Mouse (Mus musculus) thymus, postnatal 14 days (tissue): ENCODE measurements around the gene Stum.
"Not testable (repeated sequence)": the region's sequence is repeated elsewhere in the genome, so short reads cannot be mapped to it uniquely, and the experiment has no call there.

Experiments used
- DNase-seq: peaks from one replicate; pipeline ENCODE4 v3.0.0; 2021

Gene Stum

GRCm38 (mm10) chr1:180403694-180404606 is 79.4 kb downstream of the Stum start:
- peak; percentile 66 for DNase-seq

- DNase-seq = peak; percentile 66
Measured at GRCm38 (mm10) chr1:180403357-180403693, 80.0 kb downstream of the Stum start.

GRCm38 (mm10) chr1:180402481-180403081 is 80.7 kb downstream of the Stum start:
- no peak for DNase-seq

- peak; percentile 69 for DNase-seq
Measured at GRCm38 (mm10) chr1:180401725-180402124, 81.6 kb downstream of the Stum start.

GRCm38 (mm10) chr1:180400691-180401455 is 82.4 kb downstream of the Stum start:
- no peak for DNase-seq

GRCm38 (mm10) chr1:180398446-180398845 is 84.9 kb downstream of the Stum start:
- no peak for DNase-seq

GRCm38 (mm10) chr1:180397734-180398133 is 85.6 kb downstream of the Stum start:
- DNase-seq = no peak

- DNase-seq = no peak
Measured at GRCm38 (mm10) chr1:180393873-180394272, 89.4 kb downstream of the Stum start.

GRCm38 (mm10) chr1:180393017-180393797 is 90.1 kb downstream of the Stum start:
- DNase-seq = peak; percentile 76

- no peak for DNase-seq
Measured at GRCm38 (mm10) chr1:180392137-180392798, 91.0 kb downstream of the Stum start.

GRCm38 (mm10) chr1:180391575-180391945 is 91.7 kb downstream of the Stum start:
- DNase-seq = no peak

- no peak for DNase-seq
Measured at GRCm38 (mm10) chr1:180390746-180391574, 92.3 kb downstream of the Stum start.

GRCm38 (mm10) chr1:180390321-180390731 is 93.0 kb downstream of the Stum start:
- DNase-seq = peak; percentile 78

GRCm38 (mm10) chr1:180389213-180389760 is 94.0 kb downstream of the Stum start:
- DNase-seq = not testable (repeated sequence)

GRCm38 (mm10) chr1:180388481-180388880 is 94.8 kb downstream of the Stum start:
- peak; percentile 84 for DNase-seq

- no peak for DNase-seq
Measured at GRCm38 (mm10) chr1:180387750-180388480, 95.4 kb downstream of the Stum start.

- DNase-seq = peak; percentile 98
Measured at GRCm38 (mm10) chr1:180386951-180387749, 96.2 kb downstream of the Stum start.

- DNase-seq = no peak
Measured at GRCm38 (mm10) chr1:180385308-180385707, 98.0 kb downstream of the Stum start.

- no peak for DNase-seq
Measured at GRCm38 (mm10) chr1:180384486-180384885, 98.8 kb downstream of the Stum start.
